Mouse (Mus musculus): Measurements from ENCODE around the gene Cd247. TPM values are rescaled to one million over a fixed set of nuclear protein-coding genes. Genes with fewer than 3 reads are reported as not detected.

Gene Cd247
- polyA plus RNA-seq, 1 experiment = 0.05 TPM

- no peak for TF ChIP-seq GATA1 (IDR thresholded peaks at IDR 0.05; ENCODE audit: low read length)
- TF ChIP-seq TAL1 (IDR thresholded peaks at IDR 0.05; ENCODE audit: low read length) = no peak
- H3K36me3 ChIP-seq (ENCODE audit: control insufficient read depth) = no peaks in the 10 kb centered on the region
- peaks cover 36% of the 10 kb centered on the region for H3K4me1 ChIP-seq (ENCODE audit: control insufficient read depth)
- peaks cover 28% of the 10 kb centered on the region for H3K27me3 ChIP-seq (ENCODE audit: control insufficient read depth)
- H3K9me3 ChIP-seq (ENCODE audit: control insufficient read depth, low read length) = no peaks in the 10 kb centered on the region
- no peak overlapping the region for H3K4me3 ChIP-seq (replicated peaks)
These were observed 25.6 kb downstream of the Cd247 start for GRCm38 (mm10) chr1:165814116-165814515.

GRCm38 (mm10) chr1:165814521-165815278 lies 26.2 kb downstream of the Cd247 start:
- Histone ChIP-seq H3K9me3 (ENCODE audit: control insufficient read depth, low read length) (no peaks in the 10 kb centered on the region), H3K4me1 (ENCODE audit: control insufficient read depth) (peaks cover 41% of the 10 kb centered on the region), H3K4me3 (replicated peaks) (no peak overlapping the region), H3K27me3 (ENCODE audit: control insufficient read depth) (peaks cover 28% of the 10 kb centered on the region), H3K36me3 (ENCODE audit: control insufficient read depth) (no peaks in the 10 kb centered on the region)
- TF ChIP-seq GATA1 (IDR thresholded peaks at IDR 0.05; ENCODE audit: low read length) = no peak
- TF ChIP-seq TAL1 (IDR thresholded peaks at IDR 0.05; ENCODE audit: low read length) = no peak

- peaks cover 44% of the 10 kb centered on the region for H3K4me1 ChIP-seq (ENCODE audit: control insufficient read depth)
- peaks cover 28% of the 10 kb centered on the region for H3K27me3 ChIP-seq (ENCODE audit: control insufficient read depth)
- no peaks in the 10 kb centered on the region for H3K36me3 ChIP-seq (ENCODE audit: control insufficient read depth)
- no peaks in the 10 kb centered on the region for H3K9me3 ChIP-seq (ENCODE audit: control insufficient read depth, low read length)
- TF ChIP-seq TAL1 (IDR thresholded peaks at IDR 0.05; ENCODE audit: low read length) = no peak
- TF ChIP-seq GATA1 (IDR thresholded peaks at IDR 0.05; ENCODE audit: low read length) = no peak
- no peak overlapping the region for H3K4me3 ChIP-seq (replicated peaks)
These were observed 27.9 kb downstream of the Cd247 start for GRCm38 (mm10) chr1:165816391-165816790.

- Histone ChIP-seq H3K4me3 (replicated peaks) (no peak overlapping the region), H3K9me3 (ENCODE audit: control insufficient read depth, low read length) (no peaks in the 10 kb centered on the region), H3K4me1 (ENCODE audit: control insufficient read depth) (peaks cover 46% of the 10 kb centered on the region), H3K27me3 (ENCODE audit: control insufficient read depth) (peaks cover 22% of the 10 kb centered on the region), H3K36me3 (ENCODE audit: control insufficient read depth) (no peaks in the 10 kb centered on the region)
- TF ChIP-seq GATA1 (IDR thresholded peaks at IDR 0.05; ENCODE audit: low read length) = no peak
- TF ChIP-seq TAL1 (IDR thresholded peaks at IDR 0.05; ENCODE audit: low read length) = no peak
These were observed 28.8 kb downstream of the Cd247 start for GRCm38 (mm10) chr1:165817264-165817663.

- Histone ChIP-seq H3K36me3 (ENCODE audit: control insufficient read depth) (no peaks in the 10 kb centered on the region), H3K4me3 (replicated peaks) (peak overlapping the region; percentile 41), H3K4me1 (ENCODE audit: control insufficient read depth) (peaks cover 46% of the 10 kb centered on the region), H3K9me3 (ENCODE audit: control insufficient read depth, low read length) (no peaks in the 10 kb centered on the region), H3K27me3 (ENCODE audit: control insufficient read depth) (peaks cover 19% of the 10 kb centered on the region)
- TF ChIP-seq TAL1 (IDR thresholded peaks at IDR 0.05; ENCODE audit: low read length) = peak; percentile 87
- peak; percentile 47 for TF ChIP-seq GATA1 (IDR thresholded peaks at IDR 0.05; ENCODE audit: low read length)
These were observed 29.8 kb downstream of the Cd247 start for GRCm38 (mm10) chr1:165818145-165818860.

GRCm38 (mm10) chr1:165819147-165819546 lies 30.7 kb downstream of the Cd247 start:
- H3K4me1 ChIP-seq (ENCODE audit: control insufficient read depth) = peaks cover 46% of the 10 kb centered on the region
- peaks cover 16% of the 10 kb centered on the region for H3K27me3 ChIP-seq (ENCODE audit: control insufficient read depth)
- H3K4me3 ChIP-seq (replicated peaks) = no peak overlapping the region
- TF ChIP-seq TAL1 (IDR thresholded peaks at IDR 0.05; ENCODE audit: low read length) (no peak), GATA1 (IDR thresholded peaks at IDR 0.05; ENCODE audit: low read length) (no peak)
- no peaks in the 10 kb centered on the region for H3K36me3 ChIP-seq (ENCODE audit: control insufficient read depth)
- H3K9me3 ChIP-seq (ENCODE audit: control insufficient read depth, low read length) = no peaks in the 10 kb centered on the region

GRCm38 (mm10) chr1:165822031-165822430 lies 33.5 kb downstream of the Cd247 start:
- H3K36me3 ChIP-seq (ENCODE audit: control insufficient read depth) = no peaks in the 10 kb centered on the region
- peaks cover 37% of the 10 kb centered on the region for H3K4me1 ChIP-seq (ENCODE audit: control insufficient read depth)
- no peaks in the 10 kb centered on the region for H3K9me3 ChIP-seq (ENCODE audit: control insufficient read depth, low read length)
- no peak overlapping the region for H3K4me3 ChIP-seq (replicated peaks)
- H3K27me3 ChIP-seq (ENCODE audit: control insufficient read depth) = no peaks in the 10 kb centered on the region
- TF ChIP-seq GATA1 (IDR thresholded peaks at IDR 0.05; ENCODE audit: low read length) = no peak
- no peak for TF ChIP-seq TAL1 (IDR thresholded peaks at IDR 0.05; ENCODE audit: low read length)

- Histone ChIP-seq H3K4me1 (ENCODE audit: control insufficient read depth) (no peaks in the 10 kb centered on the region), H3K36me3 (ENCODE audit: control insufficient read depth) (no peaks in the 10 kb centered on the region), H3K9me3 (ENCODE audit: control insufficient read depth, low read length) (no peaks in the 10 kb centered on the region), H3K4me3 (replicated peaks) (no peak overlapping the region), H3K27me3 (ENCODE audit: control insufficient read depth) (no peaks in the 10 kb centered on the region)
- no peak for TF ChIP-seq GATA1 (IDR thresholded peaks at IDR 0.05; ENCODE audit: low read length)
- no peak for TF ChIP-seq TAL1 (IDR thresholded peaks at IDR 0.05; ENCODE audit: low read length)
These were observed 39.7 kb downstream of the Cd247 start for GRCm38 (mm10) chr1:165828173-165828572.

GRCm38 (mm10) chr1:165828615-165829014 lies 40.1 kb downstream of the Cd247 start:
- Histone ChIP-seq H3K27me3 (ENCODE audit: control insufficient read depth) (no peaks in the 10 kb centered on the region), H3K9me3 (ENCODE audit: control insufficient read depth, low read length) (no peaks in the 10 kb centered on the region), H3K4me1 (ENCODE audit: control insufficient read depth) (no peaks in the 10 kb centered on the region), H3K4me3 (replicated peaks) (no peak overlapping the region), H3K36me3 (ENCODE audit: control insufficient read depth) (no peaks in the 10 kb centered on the region)
- TF ChIP-seq GATA1 (IDR thresholded peaks at IDR 0.05; ENCODE audit: low read length) (no peak), TAL1 (IDR thresholded peaks at IDR 0.05; ENCODE audit: low read length) (no peak)
